Mouse (Mus musculus) forebrain, embryonic 12.5 days (tissue): Measurements from ENCODE around the gene Rhob. TPM values are rescaled to one million over a fixed set of nuclear protein-coding genes. Genes with fewer than 3 reads are reported as not detected.

ENCODE experiments used
- ATAC-seq: fragments of 200-750 bp; cut with Nextera tagmentation; 2 replicates; pipeline ENCODE4 v1.8.0; 2017; ENCODE audit warnings: moderate TSS enrichment; ENCODE audit not compliant: low FRiP score
- H3K27ac ChIP-seq: fragments of 300-500 bp; sonication (generic); 2 replicates; pipeline ENCODE4 v1.5.1; 2016; ENCODE audit warnings: mild to moderate bottlenecking
- H3K27me3 ChIP-seq: fragments of 300-500 bp; sonication (generic); 2 replicates; pipeline ENCODE4 v1.6.1; 2016; ENCODE audit warnings: mild to moderate bottlenecking
- H3K36me3 ChIP-seq: fragments of 300-500 bp; sonication (generic); replicated peaks from 2 replicates; pipeline ENCODE4 v1.6.1; 2016; ENCODE audit warnings: mild to moderate bottlenecking
- H3K4me1 ChIP-seq: fragments of 300-500 bp; sonication (generic); 2 replicates; pipeline ENCODE4 v1.6.1; 2016
- H3K4me2 ChIP-seq: fragments of 300-500 bp; sonication (generic); 2 replicates; pipeline ENCODE4 v1.6.1; 2016; ENCODE audit warnings: mild to moderate bottlenecking, moderate library complexity
- H3K4me3 ChIP-seq: fragments of 300-500 bp; sonication (generic); replicated peaks from 2 replicates; pipeline ENCODE4 v1.5.1; 2016; ENCODE audit warnings: mild to moderate bottlenecking
- H3K9ac ChIP-seq: fragments of 300-500 bp; sonication (generic); 2 replicates; pipeline ENCODE4 v1.6.1; 2016; ENCODE audit warnings: mild to moderate bottlenecking
- H3K9me3 ChIP-seq: fragments of 300-500 bp; sonication (generic); 2 replicates; pipeline ENCODE4 v1.6.1; 2016
- WGBS: fragments of 180-500 bp; shearing (Covaris S2); methylation state at CpG from one replicate; pipeline ENCODE4 v1.1.7; 2016; 5-methylcytosine and 5-hydroxymethylcytosine counted together
- polyA plus RNA-seq: library from polyadenylated mRNA; unstranded; fragments of >200 nt; fragmentation: Nextera tagmentation; extraction: Ambion mirVana; gene quantifications from 2 replicates; pipeline ENCODE4 v1.2.1, GENCODE M21; 2016

Gene Rhob
- polyA plus RNA-seq = 44.9 and 55.5 TPM in 2 replicates

DNA sequence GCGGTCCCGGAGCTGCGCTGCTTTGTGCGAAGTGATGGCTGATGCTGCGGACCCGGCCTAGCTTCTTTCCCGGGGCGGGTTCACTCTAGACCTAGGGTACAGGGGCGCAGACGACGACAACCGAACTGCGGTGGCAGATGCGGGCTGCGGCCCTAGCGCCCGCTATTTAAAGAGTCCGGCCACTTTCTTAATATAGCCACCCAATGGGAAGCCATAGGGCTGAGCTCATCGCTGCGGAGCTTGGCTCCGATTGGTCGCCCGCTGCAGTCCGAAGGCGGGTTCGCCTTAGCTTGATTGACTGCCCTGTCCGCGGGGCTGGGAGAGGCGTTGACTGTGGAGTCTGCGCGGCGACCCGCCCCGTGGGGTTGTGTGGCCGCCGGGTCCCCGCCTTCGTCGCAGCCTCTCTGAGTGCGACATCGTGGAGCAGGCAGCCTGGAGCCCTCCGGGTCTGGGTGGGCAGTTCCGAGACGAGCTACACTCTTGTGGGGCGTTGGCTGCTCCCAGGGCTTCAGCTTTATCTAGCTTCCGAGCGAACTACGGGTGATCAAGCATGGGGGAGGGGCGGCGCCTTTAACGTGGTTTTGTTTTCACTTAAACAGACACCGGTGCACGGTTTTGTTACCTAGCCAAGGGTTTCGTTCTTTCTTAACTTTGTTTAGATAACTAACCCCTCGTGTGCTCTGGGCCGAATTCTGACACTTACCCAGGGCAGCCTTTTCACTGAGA, at the start of gene Rhob:
Rhob (minus strand) TSS at position 139 of the 726 bp plus-strand sequence.
- no peaks in the 10 kb centered on the region for H3K9me3 ChIP-seq
- H3K4me1 ChIP-seq = peaks cover 42% of the 10 kb centered on the region
- WGBS = under 1% methylated on average over 56 of the region's 56 CpGs
- peak within 1 kb of the TSS; percentile 96 for H3K9ac ChIP-seq
- H3K27ac ChIP-seq = peak within 1 kb of the TSS; percentile 100
- peak within 1 kb of the TSS; percentile 93 for H3K4me2 ChIP-seq
- no peaks in the 10 kb centered on the region for H3K36me3 ChIP-seq
- peak; percentile 97 for ATAC-seq
- no peaks in the 10 kb centered on the region for H3K27me3 ChIP-seq
- H3K4me3 ChIP-seq = peak within 1 kb of the TSS; percentile 82

- no peaks in the 10 kb centered on the region for H3K9me3 ChIP-seq
Measured at GRCm38 (mm10) chr12:8547357-8547756, 47.5 kb upstream of the Rhob start.

GRCm38 (mm10) chr12:8546801-8547200, 47.0 kb upstream of the Rhob start:
- Histone ChIP-seq H3K4me2 (no peak overlapping the region), H3K4me1 (no peaks in the 10 kb centered on the region), H3K27me3 (no peaks in the 10 kb centered on the region), H3K9me3 (no peaks in the 10 kb centered on the region), H3K9ac (no peak overlapping the region), H3K4me3 (no peak overlapping the region), H3K27ac (no peak overlapping the region), H3K36me3 (no peaks in the 10 kb centered on the region)
- no peak for ATAC-seq
- WGBS = 91% methylated on average over 6 of the region's 6 CpGs

More at GRCm38 (mm10) chr12:8547357-8547756, 47.5 kb upstream of the Rhob start:
- ATAC-seq = peak; percentile 49; the same call in 1 of the 2 replicates
- Histone ChIP-seq H3K4me3 (no peak overlapping the region), H3K9ac (no peak overlapping the region), H3K4me2 (no peak overlapping the region), H3K27me3 (no peaks in the 10 kb centered on the region), H3K36me3 (no peaks in the 10 kb centered on the region), H3K27ac (no peak overlapping the region), H3K4me1 (no peaks in the 10 kb centered on the region)
- WGBS = 23% methylated on average over 11 of the region's 11 CpGs

DNA sequence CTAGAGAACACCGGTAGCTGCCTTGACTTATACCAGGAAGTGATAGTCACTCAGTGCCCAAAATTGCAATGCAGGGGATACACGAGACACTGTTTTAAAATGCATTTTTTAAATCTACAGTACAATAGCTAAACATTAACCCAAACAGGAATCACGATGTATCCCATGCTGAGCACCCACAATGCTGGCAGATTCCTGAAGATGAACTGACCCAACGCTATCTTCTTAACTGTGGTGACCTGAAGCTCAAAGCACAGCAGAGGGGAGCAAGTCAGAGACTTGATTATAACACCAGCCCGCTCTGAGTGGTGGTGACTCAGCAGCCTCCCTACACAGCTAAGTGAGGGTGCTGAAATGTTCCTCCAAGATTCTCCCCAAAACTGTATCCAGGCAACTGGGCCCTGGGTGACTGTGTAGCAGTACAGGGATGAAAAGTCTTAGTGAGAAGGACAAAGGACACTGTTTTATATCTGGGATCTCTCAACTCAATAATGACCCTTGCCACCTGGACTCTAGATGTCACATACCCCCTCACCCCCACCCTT, 45.3 kb upstream of the Rhob start:
- 81% methylated on average over 5 of the region's 5 CpGs for WGBS
- Histone ChIP-seq H3K9me3 (no peaks in the 10 kb centered on the region), H3K4me1 (no peaks in the 10 kb centered on the region), H3K27me3 (no peaks in the 10 kb centered on the region), H3K9ac (no peak overlapping the region), H3K4me2 (no peak overlapping the region), H3K4me3 (no peak overlapping the region), H3K27ac (no peak overlapping the region), H3K36me3 (no peaks in the 10 kb centered on the region)
- ATAC-seq = no peak

GRCm38 (mm10) chr12:8542371-8542770, 42.6 kb upstream of the Rhob start:
- Histone ChIP-seq H3K27me3 (no peaks in the 10 kb centered on the region), H3K4me1 (no peaks in the 10 kb centered on the region), H3K4me3 (no peak overlapping the region), H3K27ac (no peak overlapping the region), H3K36me3 (no peaks in the 10 kb centered on the region), H3K9ac (no peak overlapping the region), H3K9me3 (no peaks in the 10 kb centered on the region), H3K4me2 (no peak overlapping the region)
- 86% methylated on average over 4 of the region's 4 CpGs for WGBS
- no peak for ATAC-seq

- Histone ChIP-seq H3K9me3 (no peaks in the 10 kb centered on the region), H3K4me1 (no peaks in the 10 kb centered on the region), H3K27me3 (no peaks in the 10 kb centered on the region), H3K36me3 (no peaks in the 10 kb centered on the region), H3K27ac (no peak overlapping the region), H3K9ac (no peak overlapping the region), H3K4me2 (no peak overlapping the region), H3K4me3 (no peak overlapping the region)
- 88% methylated on average over 13 of the region's 13 CpGs for WGBS
- ATAC-seq = no peak
Measured at GRCm38 (mm10) chr12:8539471-8539870, 39.7 kb upstream of the Rhob start.

GRCm38 (mm10) chr12:8537291-8537690, 37.5 kb upstream of the Rhob start:
- Histone ChIP-seq H3K9ac (no peak overlapping the region), H3K4me2 (no peak overlapping the region), H3K27me3 (no peaks in the 10 kb centered on the region), H3K9me3 (no peaks in the 10 kb centered on the region), H3K36me3 (no peaks in the 10 kb centered on the region), H3K4me1 (no peaks in the 10 kb centered on the region), H3K4me3 (no peak overlapping the region), H3K27ac (no peak overlapping the region)
- ATAC-seq = no peak
- WGBS = 87% methylated on average over 5 of the region's 5 CpGs

- H3K4me3 ChIP-seq = no peak overlapping the region
- WGBS = 82% methylated on average over 9 of the region's 9 CpGs
- ATAC-seq = no peak
Measured at GRCm38 (mm10) chr12:8536221-8536965, 36.6 kb upstream of the Rhob start.

DNA sequence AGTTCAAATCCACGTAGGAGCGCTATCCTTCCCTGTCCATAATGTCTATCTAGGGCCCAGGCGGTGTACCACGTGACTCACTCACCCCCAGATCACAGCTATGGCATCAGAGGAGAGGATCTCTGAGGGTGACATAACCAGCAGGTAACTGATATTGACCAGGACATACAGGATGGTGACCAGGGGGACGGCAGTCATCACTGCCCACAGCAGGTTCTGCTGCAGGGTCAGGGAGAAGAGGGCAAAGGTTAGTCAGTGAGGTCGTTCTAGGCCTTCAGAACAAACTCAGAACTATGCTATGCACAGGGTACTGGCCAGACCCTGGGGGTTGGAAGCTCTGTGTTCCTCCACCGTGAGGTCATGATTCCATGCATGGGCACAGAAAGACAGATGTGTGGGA, 35.8 kb upstream of the Rhob start:
- no peak for ATAC-seq
- 86% methylated on average over 7 of the region's 7 CpGs for WGBS

More at GRCm38 (mm10) chr12:8536221-8536965, 36.6 kb upstream of the Rhob start:
- Histone ChIP-seq H3K4me1 (no peaks in the 10 kb centered on the region), H3K9me3 (no peaks in the 10 kb centered on the region), H3K27me3 (no peaks in the 10 kb centered on the region), H3K36me3 (no peaks in the 10 kb centered on the region), H3K4me2 (no peak overlapping the region), H3K27ac (no peak overlapping the region), H3K9ac (no peak overlapping the region)

DNA sequence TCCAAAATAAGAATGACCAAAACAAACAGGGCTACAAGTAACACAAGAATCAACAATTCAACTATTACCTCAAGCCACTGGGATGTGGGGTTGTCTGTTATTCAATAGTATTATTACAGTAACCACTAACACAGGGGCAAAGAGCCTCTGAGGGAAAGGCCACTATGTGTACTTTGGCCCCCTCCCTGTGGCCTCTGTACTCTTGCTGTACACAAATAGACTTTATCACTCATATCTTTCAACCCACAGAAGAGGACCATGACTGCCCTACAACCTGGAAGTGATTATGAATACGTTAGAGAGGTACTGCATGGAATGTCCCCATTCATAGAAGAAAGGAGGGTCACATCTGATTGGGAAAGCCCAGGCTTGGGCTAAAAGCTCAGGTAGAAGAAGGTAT, 35.1 kb upstream of the Rhob start:
- Histone ChIP-seq H3K9ac (no peak overlapping the region), H3K36me3 (no peaks in the 10 kb centered on the region), H3K27me3 (no peaks in the 10 kb centered on the region), H3K9me3 (no peaks in the 10 kb centered on the region), H3K4me1 (no peaks in the 10 kb centered on the region), H3K27ac (no peak overlapping the region), H3K4me3 (no peak overlapping the region), H3K4me2 (no peak overlapping the region)
- ATAC-seq = no peak
- 92% methylated on average over 1 of the region's 1 CpGs for WGBS

More for the DNA sequence above, 35.8 kb upstream of the Rhob start:
- no peaks in the 10 kb centered on the region for H3K4me1 ChIP-seq
- no peak overlapping the region for H3K27ac ChIP-seq
- no peak overlapping the region for H3K4me3 ChIP-seq
- no peaks in the 10 kb centered on the region for H3K27me3 ChIP-seq
- H3K9me3 ChIP-seq = no peaks in the 10 kb centered on the region
- no peaks in the 10 kb centered on the region for H3K36me3 ChIP-seq
- H3K9ac ChIP-seq = no peak overlapping the region
- H3K4me2 ChIP-seq = no peak overlapping the region

DNA sequence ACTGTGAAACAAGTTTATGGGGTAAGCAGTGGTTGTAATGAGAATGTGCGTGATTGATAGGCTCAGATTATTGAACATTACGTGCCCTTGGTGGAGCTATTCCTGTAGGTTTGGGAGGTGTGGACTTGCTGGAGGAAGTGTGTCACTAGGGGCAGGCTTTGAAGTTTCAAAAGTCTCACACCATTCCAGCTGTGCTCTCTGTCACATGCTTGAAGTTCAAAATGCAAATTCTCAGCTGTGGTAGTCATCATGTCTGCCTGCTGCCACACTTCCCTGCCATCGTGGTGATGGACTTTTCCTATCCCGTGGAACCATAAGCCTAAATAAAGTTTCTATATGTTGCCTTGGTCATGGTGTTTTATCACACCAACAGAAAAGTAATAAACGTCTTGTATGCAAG, 28.0 kb upstream of the Rhob start:
- no peak for ATAC-seq
- no peak overlapping the region for H3K4me2 ChIP-seq
- no peak overlapping the region for H3K27ac ChIP-seq
- no peaks in the 10 kb centered on the region for H3K27me3 ChIP-seq
- 87% methylated on average over 5 of the region's 5 CpGs for WGBS
- H3K9ac ChIP-seq = no peak overlapping the region
- H3K4me1 ChIP-seq = no peaks in the 10 kb centered on the region
- no peaks in the 10 kb centered on the region for H3K9me3 ChIP-seq
- no peaks in the 10 kb centered on the region for H3K36me3 ChIP-seq
- H3K4me3 ChIP-seq = no peak overlapping the region

DNA sequence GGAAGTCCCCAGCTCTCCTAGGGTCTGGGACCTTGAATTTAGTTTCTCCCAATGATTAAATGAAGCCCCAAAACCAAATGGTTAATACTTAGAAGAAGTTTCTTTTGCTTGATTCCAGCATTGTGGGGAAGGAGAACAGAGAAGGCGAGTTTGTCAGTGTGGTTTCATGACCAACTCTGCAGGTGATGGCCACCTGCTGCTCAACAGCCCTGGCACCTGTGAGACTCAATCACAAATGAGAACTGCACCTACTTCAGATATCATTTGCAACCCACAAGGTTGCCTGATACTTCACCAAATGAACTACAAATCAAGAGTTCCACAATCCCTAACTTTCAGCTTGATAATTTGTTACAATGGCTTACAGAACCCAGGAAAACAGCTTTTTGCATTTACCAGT, 27.4 kb upstream of the Rhob start:
- Histone ChIP-seq H3K4me1 (no peaks in the 10 kb centered on the region), H3K27me3 (no peaks in the 10 kb centered on the region), H3K9ac (no peak overlapping the region), H3K4me2 (no peak overlapping the region), H3K9me3 (no peaks in the 10 kb centered on the region), H3K27ac (no peak overlapping the region), H3K4me3 (no peak overlapping the region), H3K36me3 (no peaks in the 10 kb centered on the region)
- WGBS = 74% methylated on average over 1 of the region's 1 CpGs
- ATAC-seq = no peak
